Mouse (Mus musculus) spleen, adult 2 months (tissue): ENCODE results near the gene Cacng4.

Experiments used
- CTCF ChIP-seq: fragments of 200-500 bp; IDR thresholded peaks from 2 replicates; pipeline ENCODE4 v1.5.1; 2011; ENCODE audit warnings: mild to moderate bottlenecking, inconsistent platforms; ENCODE audit not compliant: insufficient read depth, insufficient read length, insufficient replicate concordance; ENCODE audit errors: extremely low read depth
- POLR2A ChIP-seq: fragments of 200-500 bp; IDR thresholded peaks from 2 replicates; pipeline ENCODE4 v1.6.1; 2011; ENCODE audit warnings: low read depth, low read length, inconsistent platforms

DNA sequence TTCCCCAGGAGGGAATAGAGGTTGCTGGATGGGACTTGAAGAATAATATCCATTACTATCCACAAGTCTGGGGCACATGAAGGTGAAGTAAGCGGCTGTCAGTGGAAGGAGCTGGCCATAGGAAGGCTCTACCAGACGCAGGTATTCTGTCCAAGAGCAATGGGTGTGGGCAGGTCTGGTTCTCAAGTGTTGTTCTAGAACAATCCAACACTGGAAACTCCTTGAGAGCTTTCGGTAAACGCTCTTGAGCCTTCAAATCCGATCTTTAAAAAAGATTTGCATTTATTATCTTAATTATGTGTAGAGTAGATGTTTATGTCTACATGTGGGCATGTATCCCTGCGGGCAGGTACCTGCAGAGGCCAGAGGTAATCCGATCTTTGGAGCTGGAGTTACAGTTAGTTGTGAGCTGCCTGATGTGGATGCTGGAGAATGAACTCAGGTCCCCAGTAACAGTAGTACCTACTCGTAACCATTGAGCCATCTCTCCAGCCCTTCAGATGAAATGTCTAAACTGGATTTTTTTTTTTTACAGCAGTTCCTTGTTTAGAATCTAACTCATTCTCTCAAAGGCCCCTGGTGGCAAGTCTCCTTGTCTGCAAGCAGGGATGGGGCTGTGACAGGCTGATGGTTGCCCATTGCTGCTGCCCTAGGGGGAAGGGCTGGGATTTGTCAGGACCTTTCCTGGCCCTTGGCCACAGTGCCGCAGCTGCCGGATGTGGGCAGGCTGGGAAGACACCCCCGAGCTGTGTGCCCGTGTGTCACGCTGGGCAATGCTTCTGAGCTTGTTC lies 66.1 kb downstream of the Cacng4 start:
- TF ChIP-seq CTCF (no peak), POLR2A (no peak)
